Mouse (Mus musculus) limb, embryonic 11.5 days (tissue): ENCODE results near the gene Rpl23a. TPM values are rescaled to one million over a fixed set of nuclear protein-coding genes. Genes with fewer than 3 reads are reported as not detected.
"Not testable (repeated sequence)": the region's sequence is repeated elsewhere in the genome, so short reads cannot be mapped to it uniquely, and the experiment has no call there.

Experiments
- ATAC-seq: fragments of 200-750 bp; cut with Nextera tagmentation; 2 replicates; pipeline ENCODE4 v1.8.0; 2017; ENCODE audit warnings: low read depth; ENCODE audit not compliant: insufficient number of reproducible peaks, low FRiP score, low TSS enrichment
- DNase-seq: peaks from one replicate; pipeline ENCODE4 v3.0.0-alpha.2; 2015; ENCODE audit warnings: low spot score
- H3K27ac ChIP-seq: fragments of 300-500 bp; sonication (generic); replicated peaks from 2 replicates; pipeline ENCODE4 v1.5.1; 2014; ENCODE audit warnings: low read depth, mild to moderate bottlenecking, low read length
- H3K27me3 ChIP-seq: fragments of 300-500 bp; sonication (generic); 2 replicates; pipeline ENCODE4 v1.6.1; 2014; ENCODE audit warnings: mild to moderate bottlenecking, low read length, mixed read lengths; ENCODE audit not compliant: control insufficient read depth, insufficient read depth
- H3K36me3 ChIP-seq: fragments of 300-500 bp; sonication (generic); 2 replicates; pipeline ENCODE4 v1.6.1; 2014; ENCODE audit warnings: mild to moderate bottlenecking, low read length, moderate library complexity, mixed read lengths; ENCODE audit not compliant: control insufficient read depth, insufficient read depth
- H3K4me1 ChIP-seq: fragments of 300-500 bp; sonication (generic); 2 replicates; pipeline ENCODE4 v1.6.1; 2014; ENCODE audit warnings: low read length, mixed read lengths; ENCODE audit not compliant: control insufficient read depth, insufficient read depth
- H3K4me2 ChIP-seq: fragments of 300-500 bp; sonication (generic); 2 replicates; pipeline ENCODE4 v1.6.1; 2014; ENCODE audit warnings: low read depth, mild to moderate bottlenecking, moderate library complexity; ENCODE audit not compliant: severe bottlenecking
- H3K4me3 ChIP-seq: fragments of 300-500 bp; sonication (generic); 2 replicates; pipeline ENCODE4 v1.5.1; 2014; ENCODE audit warnings: low read depth, low read length
- H3K9ac ChIP-seq: fragments of 300-500 bp; sonication (generic); 2 replicates; pipeline ENCODE4 v1.6.1; 2014; ENCODE audit warnings: mild to moderate bottlenecking, low read length
- H3K9me3 ChIP-seq: fragments of 300-500 bp; sonication (generic); 2 replicates; pipeline ENCODE4 v1.6.1; 2016; ENCODE audit warnings: low read length; ENCODE audit not compliant: control insufficient read depth
- WGBS: fragments of 180-500 bp; shearing (Covaris S2); extraction: QIAGEN DNeasy Blood & Tissue Kit; methylation state at CpG from one replicate; pipeline ENCODE4 v1.1.7; 2014; 5-methylcytosine and 5-hydroxymethylcytosine counted together
- microRNA-seq: library from miRNA; unstranded; fragments of <30 nt; microRNA quantifications from one replicate; pipeline ENCODE4, GENCODE M21; 2016
- polyA plus RNA-seq: library from polyadenylated mRNA; unstranded; fragments of >200 nt; fragmentation: Nextera tagmentation; extraction: Ambion mirVana; gene quantifications from 2 replicates; pipeline ENCODE4 v1.2.1, GENCODE M21; 2014

Rpl23a gene
- polyA plus RNA-seq, 1 experiment from 2014 or later, result 1,529 TPM

DNA sequence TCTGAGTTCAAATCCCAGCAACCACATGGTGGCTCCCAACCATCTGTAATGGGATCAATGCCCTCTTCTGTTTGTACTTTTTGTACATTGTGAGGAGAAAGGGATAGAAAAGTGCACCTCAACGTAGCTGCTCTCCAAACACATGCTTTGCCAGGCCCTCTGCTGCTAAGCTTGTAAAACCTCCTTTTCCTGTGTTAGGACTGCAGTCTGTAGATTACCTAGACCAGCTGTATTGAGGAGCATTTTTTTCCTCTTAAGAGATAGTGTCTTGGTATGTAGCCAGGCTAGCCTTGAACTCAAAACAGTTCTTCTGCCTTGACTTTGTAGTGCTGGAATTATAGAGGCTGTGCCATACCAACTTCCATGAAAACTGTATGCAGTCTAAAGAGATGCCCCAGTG, 47.3 kb downstream of the Rpl23a start:
- Histone ChIP-seq H3K9me3 (no peaks in the 10 kb centered on the region), H3K9ac (no peak overlapping the region), H3K4me1 (no peaks in the 10 kb centered on the region), H3K4me2 (no peak overlapping the region), H3K4me3 (no peak overlapping the region), H3K27me3 (no peaks in the 10 kb centered on the region), H3K27ac (no peak overlapping the region), H3K36me3 (peaks cover 2% of the 10 kb centered on the region; the same call in 1 of the 2 replicates)
- ATAC-seq, result no peak
- 86% methylated on average over 1 of the region's 1 CpGs for WGBS
- no peak for DNase-seq

DNA sequence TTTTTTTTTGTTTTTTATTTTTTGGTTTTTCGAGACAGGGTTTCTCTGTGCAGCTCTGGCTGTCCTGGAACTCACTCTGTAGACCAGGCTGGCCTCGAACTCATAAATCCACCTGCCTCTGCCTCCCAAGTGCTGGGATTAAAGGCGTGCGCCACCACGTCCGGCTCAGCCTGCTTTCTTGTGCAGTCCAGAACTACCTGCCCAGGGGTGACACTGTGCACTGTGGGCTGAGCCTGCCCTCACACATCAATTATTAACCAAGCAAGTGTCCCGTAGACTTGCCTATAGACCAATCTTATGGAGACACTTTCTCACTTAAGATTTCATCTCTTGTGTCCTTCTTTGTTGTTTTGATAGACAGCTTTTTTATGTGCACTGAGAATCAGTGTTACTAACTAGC, 48.1 kb downstream of the Rpl23a start:
- ATAC-seq, H3K9ac ChIP-seq, H3K36me3 ChIP-seq, H3K4me1 ChIP-seq, H3K4me3 ChIP-seq, DNase-seq, H3K9me3 ChIP-seq, H3K27me3 ChIP-seq, H3K4me2 ChIP-seq, H3K27ac ChIP-seq: not testable (repeated sequence)
- 93% methylated on average over 7 of the region's 7 CpGs for WGBS

DNA sequence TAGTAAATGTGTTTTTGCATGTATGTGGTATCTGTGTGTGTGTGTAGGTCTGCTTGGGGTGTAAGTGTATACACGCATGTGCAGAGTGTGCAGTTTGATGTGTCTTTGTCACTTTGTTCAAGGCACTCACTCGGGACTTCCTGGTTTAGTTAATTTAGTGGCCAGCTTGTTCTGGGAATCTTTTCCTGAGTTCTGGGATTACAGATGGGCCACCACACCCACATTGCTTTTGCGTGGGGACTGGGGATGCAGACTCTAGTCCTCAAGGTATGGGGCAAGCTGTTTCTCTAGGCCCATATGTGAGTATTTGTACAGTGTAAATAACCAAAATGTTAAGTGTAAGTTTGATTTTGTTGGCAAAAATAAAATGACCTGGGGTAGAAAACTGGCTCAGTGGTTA, 49.0 kb downstream of the Rpl23a start:
- no peak overlapping the region for H3K4me3 ChIP-seq
- no peaks in the 10 kb centered on the region for H3K27me3 ChIP-seq
- H3K36me3 ChIP-seq, result peaks cover 2% of the 10 kb centered on the region; the same call in 1 of the 2 replicates
- no peak for ATAC-seq
- WGBS, result 80% methylated on average over 3 of the region's 3 CpGs
- no peak overlapping the region for H3K9ac ChIP-seq
- no peaks in the 10 kb centered on the region for H3K9me3 ChIP-seq
- no peak for DNase-seq
- no peak overlapping the region for H3K4me2 ChIP-seq
- H3K27ac ChIP-seq, result no peak overlapping the region
- H3K4me1 ChIP-seq, result no peaks in the 10 kb centered on the region

- Histone ChIP-seq H3K4me1 (no peaks in the 10 kb centered on the region), H3K4me3 (no peak overlapping the region), H3K9me3 (no peaks in the 10 kb centered on the region), H3K9ac (no peak overlapping the region), H3K27ac (no peak overlapping the region), H3K27me3 (no peaks in the 10 kb centered on the region), H3K4me2 (no peak overlapping the region), H3K36me3 (peaks cover 2% of the 10 kb centered on the region; the same call in 1 of the 2 replicates)
- ATAC-seq (no peak), DNase-seq (no peak)
- 94% methylated on average over 6 of the region's 6 CpGs for WGBS
These were observed 49.5 kb downstream of the Rpl23a start for GRCm38 (mm10) chr11:78133915-78134314.

Small RNA genes within 50 kb of the gene (microRNA-seq; reads per million reads assigned to microRNA genes)
- gene Mir7653, result not detected

Other genes with a start within 250 kb of the Rpl23a start
- 19.6 and 21.1 TPM in 2 replicates for gene Phf12, start 200.8 kb downstream of the Rpl23a start, polyA plus RNA-seq
- gene Dhrs13, start 151.3 kb downstream of the Rpl23a start, polyA plus RNA-seq, result 19.1 and 19.3 TPM in 2 replicates
- 48.7 and 49.5 TPM in 2 replicates for gene Flot2, start 145.7 kb downstream of the Rpl23a start, polyA plus RNA-seq
- 44.3 and 44.4 TPM in 2 replicates for gene Eral1, start 103.2 kb downstream of the Rpl23a start, polyA plus RNA-seq
- 21.8 and 24.6 TPM in 2 replicates for gene Fam222b, start 88.9 kb downstream of the Rpl23a start, polyA plus RNA-seq
- 92.6 and 114 TPM in 2 replicates for gene Traf4, start 18.0 kb downstream of the Rpl23a start, polyA plus RNA-seq
- 15.0 and 15.5 TPM in 2 replicates for gene Nek8, start 6.9 kb downstream of the Rpl23a start, polyA plus RNA-seq
- 8.7 and 10.4 TPM in 2 replicates for gene Tlcd1, start 6.9 kb downstream of the Rpl23a start, polyA plus RNA-seq
- gene Rab34, start 4.8 kb upstream of the Rpl23a start, polyA plus RNA-seq, result 142 and 144 TPM in 2 replicates
- gene Proca1, start 9.8 kb upstream of the Rpl23a start, polyA plus RNA-seq, result 0.84 and 1.3 TPM in 2 replicates
- 44.0 and 44.9 TPM in 2 replicates for gene Sdf2, start 62.2 kb upstream of the Rpl23a start, polyA plus RNA-seq
- 30.8 and 34.1 TPM in 2 replicates for gene Supt6, start 62.4 kb upstream of the Rpl23a start, polyA plus RNA-seq
- 71.5 and 72.6 TPM in 2 replicates for gene 2610507B11Rik, start 78.2 kb upstream of the Rpl23a start, polyA plus RNA-seq
- gene BC030499, start 107.3 kb upstream of the Rpl23a start, polyA plus RNA-seq, result 0.09 and 0.16 TPM in 2 replicates
- gene Spag5, start 117.9 kb upstream of the Rpl23a start, polyA plus RNA-seq, result 65.6 and 72.4 TPM in 2 replicates
- gene Aldoc, start 139.4 kb upstream of the Rpl23a start, polyA plus RNA-seq, result 3.6 and 8.5 TPM in 2 replicates
- 69.2 and 70.2 TPM in 2 replicates for gene Pigs, start 144.8 kb upstream of the Rpl23a start, polyA plus RNA-seq
- gene Unc119, start 159.9 kb upstream of the Rpl23a start, polyA plus RNA-seq, result 84.2 and 86.9 TPM in 2 replicates
- 0.04 and 0.06 TPM in 2 replicates for gene Foxn1, start 203.0 kb upstream of the Rpl23a start, polyA plus RNA-seq
- gene Slc13a2, start 238.6 kb upstream of the Rpl23a start, polyA plus RNA-seq, result not detected in 2 replicates